Mouse (Mus musculus) liver, embryonic 16.5 days (tissue): ENCODE results near the gene Olfr98. TPM values are rescaled to one million over a fixed set of nuclear protein-coding genes. Genes with fewer than 3 reads are reported as not detected.

Source experiments
- ATAC-seq: fragments of 200-750 bp; cut with Nextera tagmentation; 2 replicates; pipeline ENCODE4 v1.8.0; 2017; ENCODE audit warnings: low read depth, mild to moderate bottlenecking, moderate number of reproducible peaks, moderate library complexity
- H3K27ac ChIP-seq: fragments of 300-500 bp; sonication (generic); 2 replicates; pipeline ENCODE4 v1.5.1; 2014; ENCODE audit warnings: mild to moderate bottlenecking, low read length
- H3K27me3 ChIP-seq: fragments of 300-500 bp; sonication (generic); 2 replicates; pipeline ENCODE4 v1.6.1; 2014; ENCODE audit warnings: low read depth, low read length, mixed read lengths; ENCODE audit not compliant: control insufficient read depth, insufficient read depth
- H3K36me3 ChIP-seq: fragments of 300-500 bp; sonication (generic); 2 replicates; pipeline ENCODE4 v1.6.1; 2014; ENCODE audit warnings: mild to moderate bottlenecking; ENCODE audit not compliant: control insufficient read depth, insufficient read depth
- H3K4me1 ChIP-seq: fragments of 300-500 bp; sonication (generic); 2 replicates; pipeline ENCODE4 v1.6.1; 2014; ENCODE audit warnings: low read depth, low read length, mixed read lengths; ENCODE audit not compliant: control insufficient read depth
- H3K4me2 ChIP-seq: fragments of 300-500 bp; sonication (generic); 2 replicates; pipeline ENCODE4 v1.6.1; 2014; ENCODE audit warnings: low read depth, low read length, mixed read lengths
- H3K4me3 ChIP-seq: fragments of 300-500 bp; sonication (generic); 2 replicates; pipeline ENCODE4 v1.5.1; 2014; ENCODE audit warnings: low read depth, mild to moderate bottlenecking, low read length
- H3K9ac ChIP-seq: fragments of 300-500 bp; sonication (generic); 2 replicates; pipeline ENCODE4 v1.6.1; 2014; ENCODE audit warnings: low read depth, low read length
- H3K9me3 ChIP-seq: fragments of 300-500 bp; sonication (generic); replicated peaks from 2 replicates; pipeline ENCODE4 v1.6.1; 2016; ENCODE audit warnings: low read length; ENCODE audit not compliant: control insufficient read depth
- WGBS: fragments of 180-500 bp; shearing (Covaris S2); extraction: QIAGEN DNeasy Blood & Tissue Kit; methylation state at CpG from one replicate; pipeline ENCODE4 v1.1.7; 2014; ENCODE audit not compliant: insufficient replicate concordance; 5-methylcytosine and 5-hydroxymethylcytosine counted together
- polyA plus RNA-seq: library from polyadenylated mRNA; unstranded; fragments of >200 nt; fragmentation: Nextera tagmentation; extraction: Ambion mirVana; gene quantifications from 2 replicates; pipeline ENCODE4 v1.2.1, GENCODE M21; 2015

The Olfr98 gene
- polyA plus RNA-seq = not detected in 2 replicates

- H3K4me1 ChIP-seq = no peaks in the 10 kb centered on the region
- no peak within 1 kb of the TSS for H3K4me3 ChIP-seq
- no peak for ATAC-seq
- WGBS = 59% methylated on average over 1 of the region's 1 CpGs
- no peaks in the 10 kb centered on the region for H3K36me3 ChIP-seq
- no peaks in the 10 kb centered on the region for H3K9me3 ChIP-seq
- H3K9ac ChIP-seq = no peak within 1 kb of the TSS
- H3K4me2 ChIP-seq = no peak within 1 kb of the TSS
- H3K27me3 ChIP-seq = no peaks in the 10 kb centered on the region
- H3K27ac ChIP-seq = no peak within 1 kb of the TSS
Measured at GRCm38 (mm10) chr17:37263626-37264025, at the start of gene Olfr98. Gene Olfr98, minus strand, starts transcription at chr17:37263749.

DNA sequence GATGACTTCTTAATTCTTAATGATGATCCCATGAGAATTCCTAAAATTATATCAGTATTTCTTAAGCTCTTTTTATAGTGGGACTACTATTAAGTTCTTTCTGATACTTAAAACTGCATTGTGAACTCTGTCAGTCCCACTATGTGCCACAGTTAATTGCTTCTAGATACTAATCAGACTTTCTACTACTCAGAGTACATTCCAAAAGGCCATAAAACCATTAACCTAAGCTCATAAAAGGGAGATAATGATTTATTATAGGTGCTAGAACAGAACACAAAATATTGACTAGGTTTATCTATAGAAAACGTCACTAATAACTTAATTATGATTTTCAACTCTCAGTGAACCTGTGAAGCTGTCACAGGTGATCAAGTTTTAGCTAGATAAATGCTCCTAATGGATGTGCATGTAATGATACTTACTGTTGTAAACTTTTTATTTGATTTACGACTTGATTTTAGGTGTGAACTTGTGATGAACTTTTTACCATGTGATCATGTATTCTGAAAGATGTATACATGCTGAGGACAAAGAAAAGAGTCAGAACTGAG, 46.7 kb upstream of the Olfr98 start:
- no peak for ATAC-seq
- no peaks in the 10 kb centered on the region for H3K27me3 ChIP-seq
- H3K4me1 ChIP-seq = no peaks in the 10 kb centered on the region
- H3K4me3 ChIP-seq = no peak overlapping the region
- no peak overlapping the region for H3K27ac ChIP-seq
- no peaks in the 10 kb centered on the region for H3K9me3 ChIP-seq
- 30% methylated on average over 2 of the region's 2 CpGs for WGBS
- no peak overlapping the region for H3K9ac ChIP-seq
- no peak overlapping the region for H3K4me2 ChIP-seq
- H3K36me3 ChIP-seq = no peaks in the 10 kb centered on the region

DNA sequence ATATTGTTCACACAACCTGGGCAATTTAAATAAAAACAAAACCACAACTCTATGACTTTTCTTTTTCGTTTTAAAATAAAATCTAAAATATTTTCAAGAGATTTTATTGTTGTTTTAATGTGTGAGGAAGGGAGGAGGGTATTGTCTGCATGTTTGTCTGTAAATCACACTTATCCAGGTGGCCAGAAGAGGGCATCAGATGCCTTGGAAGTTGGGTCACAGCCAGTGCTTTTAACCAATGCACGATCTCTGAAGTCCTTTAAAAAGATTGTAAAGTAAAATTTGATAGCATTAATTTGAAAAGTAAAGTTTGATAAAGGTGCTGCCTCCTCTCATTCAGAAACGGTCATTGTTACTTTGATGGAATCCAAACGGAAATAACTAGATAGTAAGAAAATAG, 44.9 kb upstream of the Olfr98 start:
- H3K4me3 ChIP-seq = no peak overlapping the region
- H3K4me1 ChIP-seq = no peaks in the 10 kb centered on the region
- no peak overlapping the region for H3K27ac ChIP-seq
- H3K36me3 ChIP-seq = no peaks in the 10 kb centered on the region
- H3K4me2 ChIP-seq = no peak overlapping the region
- H3K9ac ChIP-seq = no peak overlapping the region
- no peaks in the 10 kb centered on the region for H3K9me3 ChIP-seq
- H3K27me3 ChIP-seq = no peaks in the 10 kb centered on the region
- 31% methylated on average over 4 of the region's 4 CpGs for WGBS
- no peak for ATAC-seq

- no peak within 1 kb of the TSS for H3K4me2 ChIP-seq
- no peaks in the 10 kb centered on the region for H3K4me1 ChIP-seq
- 52% methylated on average over 4 of the region's 4 CpGs for WGBS
- H3K9ac ChIP-seq = no peak within 1 kb of the TSS
- H3K36me3 ChIP-seq = no peaks in the 10 kb centered on the region
- no peak within 1 kb of the TSS for H3K4me3 ChIP-seq
- H3K27me3 ChIP-seq = no peaks in the 10 kb centered on the region
- no peak for ATAC-seq
- H3K9me3 ChIP-seq = no peaks in the 10 kb centered on the region
- H3K27ac ChIP-seq = no peak within 1 kb of the TSS
Measured at GRCm38 (mm10) chr17:37304213-37304612, 40.7 kb upstream of the Olfr98 start, which contains the start of gene Olfr101. Gene Olfr101, minus strand, starts transcription at chr17:37304313.

DNA sequence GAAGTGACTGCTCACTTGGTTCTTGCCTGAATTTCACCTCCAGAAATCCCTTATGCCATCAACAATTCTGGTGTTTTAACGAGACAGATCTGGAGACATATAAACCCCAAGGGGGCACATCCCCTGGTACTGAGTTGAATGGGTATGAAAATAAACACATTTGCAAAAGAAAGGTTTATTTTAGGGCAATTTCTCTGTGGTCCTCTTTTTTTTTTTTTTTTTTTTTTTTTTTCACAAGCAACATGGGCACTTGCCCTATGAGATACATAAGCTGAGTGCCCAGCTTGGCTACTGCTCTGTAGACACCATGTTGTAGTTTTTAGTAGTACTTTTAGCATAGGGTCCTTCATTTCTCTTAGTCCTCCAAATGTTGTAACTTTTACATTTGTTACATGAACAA, 19.8 kb upstream of the Olfr98 start, which contains the start of gene Olfr99:
Olfr99 (minus strand) TSS at position 101 of the 400 bp plus-strand sequence.
- no peaks in the 10 kb centered on the region for H3K36me3 ChIP-seq
- no peaks in the 10 kb centered on the region for H3K9me3 ChIP-seq
- H3K27me3 ChIP-seq = no peaks in the 10 kb centered on the region
- 62% methylated on average over 1 of the region's 1 CpGs for WGBS
- no peak within 1 kb of the TSS for H3K4me2 ChIP-seq
- H3K4me1 ChIP-seq = no peaks in the 10 kb centered on the region
- no peak within 1 kb of the TSS for H3K27ac ChIP-seq
- no peak within 1 kb of the TSS for H3K9ac ChIP-seq
- H3K4me3 ChIP-seq = no peak within 1 kb of the TSS
- no peak for ATAC-seq

- no peaks in the 10 kb centered on the region for H3K9me3 ChIP-seq
- 56% methylated on average over 1 of the region's 1 CpGs for WGBS
- ATAC-seq = no peak
- H3K27ac ChIP-seq = no peak overlapping the region
- H3K27me3 ChIP-seq = no peaks in the 10 kb centered on the region
- no peaks in the 10 kb centered on the region for H3K4me1 ChIP-seq
- H3K4me2 ChIP-seq = no peak overlapping the region
- H3K36me3 ChIP-seq = no peaks in the 10 kb centered on the region
- H3K9ac ChIP-seq = no peak overlapping the region
- H3K4me3 ChIP-seq = no peak overlapping the region
Measured at GRCm38 (mm10) chr17:37280331-37280730, 16.8 kb upstream of the Olfr98 start.

- H3K4me3 ChIP-seq = no peak overlapping the region
- H3K27me3 ChIP-seq = no peaks in the 10 kb centered on the region
- no peaks in the 10 kb centered on the region for H3K9me3 ChIP-seq
- H3K27ac ChIP-seq = no peak overlapping the region
- no peak for ATAC-seq
- no peaks in the 10 kb centered on the region for H3K36me3 ChIP-seq
- no peak overlapping the region for H3K4me2 ChIP-seq
- no peak overlapping the region for H3K9ac ChIP-seq
- H3K4me1 ChIP-seq = no peaks in the 10 kb centered on the region
Measured at GRCm38 (mm10) chr17:37276573-37276972, 13.0 kb upstream of the Olfr98 start.

- no peak overlapping the region for H3K9ac ChIP-seq
- H3K27me3 ChIP-seq = no peaks in the 10 kb centered on the region
- no peak overlapping the region for H3K4me3 ChIP-seq
- ATAC-seq = no peak
- no peaks in the 10 kb centered on the region for H3K9me3 ChIP-seq
- no peaks in the 10 kb centered on the region; the same call in 1 of the 2 replicates for H3K4me1 ChIP-seq
- no peak overlapping the region for H3K27ac ChIP-seq
- 48% methylated on average over 2 of the region's 2 CpGs for WGBS
- no peaks in the 10 kb centered on the region for H3K36me3 ChIP-seq
- no peak overlapping the region for H3K4me2 ChIP-seq
Measured at GRCm38 (mm10) chr17:37275626-37276248, 12.2 kb upstream of the Olfr98 start.

- H3K4me1 ChIP-seq = no peaks in the 10 kb centered on the region; the same call in 1 of the 2 replicates
- H3K4me2 ChIP-seq = peak overlapping the region; percentile 78
- no peaks in the 10 kb centered on the region for H3K27me3 ChIP-seq
- ATAC-seq = peak; percentile 54
- whole genome bisulfite sequencing = 14% methylated on average over 8 of the region's 8 CpGs
- no peak overlapping the region for H3K27ac ChIP-seq
- no peaks in the 10 kb centered on the region for H3K9me3 ChIP-seq
- no peaks in the 10 kb centered on the region for H3K36me3 ChIP-seq
- peak overlapping the region; percentile 41 for H3K9ac ChIP-seq
- H3K4me3 ChIP-seq = peak overlapping the region; percentile 67
Measured at GRCm38 (mm10) chr17:37270702-37271092, 7.1 kb upstream of the Olfr98 start.
